Comparison of ENCODE assay signal across 8 mouse cellular contexts in the genomic region with DNA sequence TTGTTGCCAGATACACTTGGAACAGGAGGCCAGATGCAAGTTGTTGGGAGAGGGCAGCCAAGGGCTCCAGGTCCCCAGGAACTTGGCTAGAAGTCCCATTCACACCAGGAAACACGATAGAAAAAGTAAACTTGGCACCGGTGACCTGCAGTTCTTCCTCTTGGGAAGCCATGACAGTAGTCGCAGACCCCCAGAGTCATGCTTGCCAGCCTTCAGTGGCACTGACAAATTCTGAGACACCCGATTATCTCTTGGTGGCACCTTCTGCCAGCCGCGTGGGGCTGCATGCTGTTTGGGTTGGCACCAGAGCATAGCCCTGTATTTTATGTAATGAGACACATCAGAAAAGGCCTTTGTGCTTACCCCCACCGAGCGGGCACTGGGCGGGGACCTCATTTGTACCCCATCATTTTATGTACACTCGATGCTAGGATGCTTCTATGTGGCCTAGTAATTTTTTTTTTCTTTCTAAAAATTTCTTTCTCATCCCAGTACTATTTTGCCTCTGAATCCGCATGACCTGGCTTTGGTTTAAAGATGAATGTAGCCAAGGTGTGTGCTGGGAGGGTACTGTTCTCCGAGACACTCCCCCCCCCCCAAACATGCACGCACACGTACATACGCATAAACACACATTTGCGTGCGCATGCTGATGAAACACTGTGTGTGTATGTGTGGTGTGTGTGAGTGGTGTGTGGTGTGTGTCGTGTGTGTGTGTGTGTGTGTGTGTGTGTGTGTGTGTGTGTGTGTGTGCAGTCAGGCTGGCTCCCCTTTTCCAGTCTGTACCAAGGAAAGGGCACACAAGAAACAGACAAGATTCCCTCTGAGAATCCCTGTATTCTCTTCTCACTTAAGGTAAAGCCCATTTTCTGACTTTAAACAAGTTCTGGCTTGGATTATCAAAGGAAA.
DNase-seq lines count a peak whose midpoint lies in the region; ATAC-seq lines count a peak whose summit lies in the region.

No protein-coding gene starts in this region.

- 57% methylated on average over 18 of the region's 18 CpGs for WGBS in intestine, embryonic 14.5 days
- 22% methylated on average over 18 of the region's 18 CpGs for WGBS in neural tube, embryonic 13.5 days

- H3K9me3 ChIP-seq in intestine, embryonic 14.5 days (ENCODE audit: control insufficient read depth, low read length) = no peaks in the 10 kb centered on the region
- H3K9me3 ChIP-seq in neural tube, embryonic 13.5 days = no peaks in the 10 kb centered on the region

- ATAC-seq in intestine, embryonic 14.5 days (replicated peaks; ENCODE audit: low FRiP score, low TSS enrichment, low read depth) = no peak
- peak; percentile 41; the same call in 1 of the 2 replicates for ATAC-seq in neural tube, embryonic 13.5 days (ENCODE audit: low read depth)

- peaks cover 28% of the 10 kb centered on the region for H3K4me1 ChIP-seq in intestine, embryonic 14.5 days (replicated peaks; ENCODE audit: control insufficient read depth, insufficient read depth, low read length)
- H3K4me1 ChIP-seq in neural tube, embryonic 13.5 days (replicated peaks) = peaks cover 50% of the 10 kb centered on the region

- peak; percentile 54 for DNase-seq in layer of hippocampus, adult 9-11 months
- DNase-seq in layer of hippocampus, adult 11-12 months (ENCODE audit: low spot score) = no peak
- peak; percentile 78 to 83 for DNase-seq in cerebellum, postnatal 14 days
- no peak for DNase-seq in intestine, embryonic 14.5 days (ENCODE audit: low spot score)
- DNase-seq in adrenal gland, postnatal 36 days = no peak
- DNase-seq in right cerebral cortex, postnatal 4 days = no peak
- no peak for DNase-seq in embryo, embryonic 9.5 days (ENCODE audit: extremely low spot score)

- no peaks in the 10 kb centered on the region for H3K27me3 ChIP-seq in intestine, embryonic 14.5 days (replicated peaks; ENCODE audit: control insufficient read depth, insufficient read depth, low read length)
- H3K27me3 ChIP-seq in neural tube, embryonic 13.5 days = peaks cover 48% of the 10 kb centered on the region

- no peaks in the 10 kb centered on the region for H3K36me3 ChIP-seq in intestine, embryonic 14.5 days (ENCODE audit: control insufficient read depth, insufficient read depth, low read length)
- H3K36me3 ChIP-seq in neural tube, embryonic 13.5 days = no peaks in the 10 kb centered on the region

- no peak overlapping the region for H3K4me3 ChIP-seq in intestine, embryonic 14.5 days (ENCODE audit: low read depth, low read length)
- no peak overlapping the region for H3K4me3 ChIP-seq in neural tube, embryonic 13.5 days

- peak overlapping the region; percentile 22; the same call in 1 of the 2 replicates for H3K27ac ChIP-seq in intestine, embryonic 14.5 days (ENCODE audit: low read depth)
- peak overlapping the region; percentile 18; the same call in 1 of the 2 replicates for H3K27ac ChIP-seq in neural tube, embryonic 13.5 days (replicated peaks)

- H3K9ac ChIP-seq in intestine, embryonic 14.5 days (ENCODE audit: low read length) = no peak overlapping the region
- H3K9ac ChIP-seq in neural tube, embryonic 13.5 days = 0 out of 2 replicates have a peak overlapping the region, but pooled peaks have one; percentile 17

- no peak overlapping the region for H3K4me2 ChIP-seq in intestine, embryonic 14.5 days (ENCODE audit: low read length)
- peak overlapping the region; percentile 27 for H3K4me2 ChIP-seq in neural tube, embryonic 13.5 days

Comparison
In these comparisons a context has a peak if more than half of its experiments do, and no peak if none do; other contexts are left out.
1. DNase-seq: peak in layer of hippocampus, adult 9-11 months (single experiment) and cerebellum, postnatal 14 days (2 of 2); none in layer of hippocampus, adult 11-12 months (single experiment), intestine, embryonic 14.5 days (single experiment), adrenal gland, postnatal 36 days (0 of 2), right cerebral cortex, postnatal 4 days (single experiment) and embryo, embryonic 9.5 days (single experiment).